ENCODE assay signal across 9 mouse cellular contexts in the genomic region with DNA sequence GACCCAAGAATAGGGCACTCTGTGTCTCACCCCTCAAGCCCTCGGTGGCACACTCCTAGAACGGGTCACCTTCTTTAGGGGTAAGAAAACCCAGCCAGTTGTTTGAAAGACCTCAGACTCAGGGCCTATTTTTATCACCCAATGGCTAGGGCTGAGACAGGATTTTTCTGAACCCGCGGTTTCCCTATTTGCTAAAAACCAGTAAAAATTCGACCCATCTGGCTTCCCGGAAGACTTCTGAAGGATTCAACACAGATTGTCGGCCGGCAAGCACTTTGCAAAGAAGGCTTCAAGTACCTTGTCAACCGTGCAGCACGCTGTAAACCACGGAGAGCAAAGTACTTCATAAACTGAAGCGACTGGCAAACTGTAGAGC. TPM values are rescaled to one million over a fixed set of nuclear protein-coding genes. Genes with fewer than 3 reads are reported as not detected.
DNase-seq lines count a peak whose midpoint lies in the region; ATAC-seq lines count a peak whose summit lies in the region.
"Had no signal": no experiment of that assay in that cellular context is flagged by ENCODE, and none has a peak within 500 bp of the region (broad histone marks: within the 10 kb centered on the region; RNA-seq: fewer than 3 reads in every experiment).

No protein-coding gene starts in this region.

- no peaks in the 10 kb centered on the region for H3K36me3 ChIP-seq in neural tube, embryonic 11.5 days (ENCODE audit: control insufficient read depth, insufficient read depth, low read length)
- no peaks in the 10 kb centered on the region for H3K36me3 ChIP-seq in limb, embryonic 13.5 days
- H3K36me3 ChIP-seq in stomach, embryonic 16.5 days (ENCODE audit: control insufficient read depth, insufficient read depth, low read length) = no peaks in the 10 kb centered on the region

- peak overlapping the region; percentile 97 for H3K4me3 ChIP-seq in neural tube, embryonic 11.5 days (ENCODE audit: low read depth, low read length)
- peak overlapping the region; percentile 82 for H3K4me3 ChIP-seq in limb, embryonic 13.5 days
- H3K4me3 ChIP-seq in stomach, embryonic 16.5 days (replicated peaks; ENCODE audit: low read length) = peak overlapping the region; percentile 80

- H3K9ac ChIP-seq in neural tube, embryonic 11.5 days (ENCODE audit: low read length) = peak overlapping the region; percentile 97
- H3K9ac ChIP-seq in limb, embryonic 13.5 days = peak overlapping the region; percentile 91
- peak overlapping the region; percentile 90 for H3K9ac ChIP-seq in stomach, embryonic 16.5 days (ENCODE audit: low read length)

- H3K27me3 ChIP-seq in neural tube, embryonic 11.5 days (ENCODE audit: control insufficient read depth, insufficient read depth, low read length) = no peaks in the 10 kb centered on the region
- peaks cover 23% of the 10 kb centered on the region for H3K27me3 ChIP-seq in limb, embryonic 13.5 days
- H3K27me3 ChIP-seq in stomach, embryonic 16.5 days (ENCODE audit: control insufficient read depth, insufficient read depth, low read length) = no peaks in the 10 kb centered on the region

- H3K4me1 ChIP-seq in neural tube, embryonic 11.5 days (ENCODE audit: control insufficient read depth, insufficient read depth, low read length) = peaks cover 44% of the 10 kb centered on the region
- H3K4me1 ChIP-seq in limb, embryonic 13.5 days = peaks cover 65% of the 10 kb centered on the region
- peaks cover 61% of the 10 kb centered on the region for H3K4me1 ChIP-seq in stomach, embryonic 16.5 days (ENCODE audit: control insufficient read depth, insufficient read depth, low read length)

- no peak for ATAC-seq in CD4-positive, CD25-positive, alpha-beta regulatory T cell, adult 4 months
- ATAC-seq in neural tube, embryonic 11.5 days (ENCODE audit: insufficient read depth, low FRiP score, low TSS enrichment) = no peak
- ATAC-seq in limb, embryonic 13.5 days (ENCODE audit: low FRiP score, low read depth) = no peak
- no peak for ATAC-seq in stomach, embryonic 16.5 days (ENCODE audit: insufficient read depth, low FRiP score)

- H3K4me2 ChIP-seq in neural tube, embryonic 11.5 days (ENCODE audit: low read depth) = peak overlapping the region; percentile 94
- peak overlapping the region; percentile 98 for H3K4me2 ChIP-seq in limb, embryonic 13.5 days (replicated peaks)
- peak overlapping the region; percentile 96 for H3K4me2 ChIP-seq in stomach, embryonic 16.5 days (ENCODE audit: low read depth, low read length)

- DNase-seq in CD4-positive, CD25-positive, alpha-beta regulatory T cell, adult 2 months (ENCODE audit: low read depth, low spot score) = peak; percentile 10
- no peak for DNase-seq in neural tube, embryonic 11.5 days (ENCODE audit: low spot score)
- DNase-seq in neural tube, embryonic 10.5 days (ENCODE audit: extremely low spot score, low spot score) = no peak
- DNase-seq in natural killer cell, adult 2 months (ENCODE audit: low spot score in 2 of 2) = no peak
- DNase-seq in gastrocnemius, adult 18-20 months (ENCODE audit: low spot score) = no peak
- DNase-seq: kidney, postnatal 36 days had no signal

- 12% methylated on average over 12 of the region's 12 CpGs for WGBS in neural tube, embryonic 11.5 days
- 6% methylated on average over 12 of the region's 12 CpGs for WGBS in limb, embryonic 13.5 days
- 15% methylated on average over 12 of the region's 12 CpGs for WGBS in stomach, embryonic 16.5 days

- H3K27ac ChIP-seq in neural tube, embryonic 11.5 days (ENCODE audit: low read depth, low read length) = no peak overlapping the region
- H3K27ac ChIP-seq in limb, embryonic 13.5 days = peak overlapping the region; percentile 33; the same call in 1 of the 2 replicates
- peak overlapping the region; percentile 91; the same call in 1 of the 2 replicates for H3K27ac ChIP-seq in stomach, embryonic 16.5 days (ENCODE audit: low read length)

- no peaks in the 10 kb centered on the region for H3K9me3 ChIP-seq in neural tube, embryonic 11.5 days (ENCODE audit: control insufficient read depth, low read length)
- no peaks in the 10 kb centered on the region for H3K9me3 ChIP-seq in limb, embryonic 13.5 days
- no peaks in the 10 kb centered on the region for H3K9me3 ChIP-seq in stomach, embryonic 16.5 days (replicated peaks; ENCODE audit: control insufficient read depth, low read length)

RNA-seq across cellular contexts. Expression of gene Ephb2, which starts 1.4 kb away (rescaled TPM):
- polyA plus RNA-seq in CD4-positive, CD25-positive, alpha-beta regulatory T cell, adult 4 months (2017; shearing (Covaris generic)) = not detected
- 20.4 and 21.0 TPM in 2 replicates for polyA plus RNA-seq in neural tube, embryonic 11.5 days (2014; fragmentation: Nextera tagmentation; extraction: Ambion mirVana)
- 10.3 and 10.9 TPM in 2 replicates for polyA plus RNA-seq in limb, embryonic 13.5 days (2015; fragmentation: Nextera tagmentation; extraction: Ambion mirVana)
- polyA plus RNA-seq in stomach, embryonic 16.5 days (2015; fragmentation: Nextera tagmentation; extraction: Ambion mirVana) = 3.3 and 3.8 TPM in 2 replicates
- under 1 TPM; 0.53 to 0.74 TPM for total RNA-seq in gastrocnemius, adult 18-20 months (2021)

RNA-seq across cellular contexts. Expression of gene C1qb, which starts 51.6 kb away (rescaled TPM):
- polyA plus RNA-seq in CD4-positive, CD25-positive, alpha-beta regulatory T cell, adult 4 months (2017; shearing (Covaris generic)) = 1 to 10 TPM; 2.0 to 3.4 TPM
- 24.2 and 27.3 TPM in 2 replicates for polyA plus RNA-seq in neural tube, embryonic 11.5 days (2014; fragmentation: Nextera tagmentation; extraction: Ambion mirVana)
- polyA plus RNA-seq in limb, embryonic 13.5 days (2015; fragmentation: Nextera tagmentation; extraction: Ambion mirVana) = 39.7 and 41.0 TPM in 2 replicates
- 72.6 and 79.3 TPM in 2 replicates for polyA plus RNA-seq in stomach, embryonic 16.5 days (2015; fragmentation: Nextera tagmentation; extraction: Ambion mirVana)
- total RNA-seq in gastrocnemius, adult 18-20 months (2021) = 10 to 100 TPM in 1 of 2 experiments, 1 to 10 TPM in 1; 8.5 to 13.1 TPM

RNA-seq across cellular contexts. Expression of gene C1qc, which starts 58.4 kb away (rescaled TPM):
- 1 to 10 TPM in 1 of 2 experiments, under 1 TPM in 1; 0.63 to 1.1 TPM for polyA plus RNA-seq in CD4-positive, CD25-positive, alpha-beta regulatory T cell, adult 4 months (2017; shearing (Covaris generic))
- polyA plus RNA-seq in neural tube, embryonic 11.5 days (2014; fragmentation: Nextera tagmentation; extraction: Ambion mirVana) = 12.3 and 13.3 TPM in 2 replicates
- 18.1 and 18.8 TPM in 2 replicates for polyA plus RNA-seq in limb, embryonic 13.5 days (2015; fragmentation: Nextera tagmentation; extraction: Ambion mirVana)
- 28.4 and 29.3 TPM in 2 replicates for polyA plus RNA-seq in stomach, embryonic 16.5 days (2015; fragmentation: Nextera tagmentation; extraction: Ambion mirVana)
- total RNA-seq in gastrocnemius, adult 18-20 months (2021) = 10 to 100 TPM in 1 of 2 experiments, 1 to 10 TPM in 1; 7.9 to 15.8 TPM
